Mouse (Mus musculus): Measurements from ENCODE around the gene Tmprss13. TPM values are rescaled to one million over a fixed set of nuclear protein-coding genes. Genes with fewer than 3 reads are reported as not detected.
A peak's percentile ranks its signal among the peaks of the same experiment; 100 is the strongest.

Tmprss13 gene
- polyA plus RNA-seq, 1 experiment from 2014 or later, result 0.05 TPM

GRCm38 (mm10) chr9:45374988-45375502, 56.1 kb downstream of the Tmprss13 start:
- no peaks in the 10 kb centered on the region for H3K27me3 ChIP-seq (ENCODE audit: low read depth, poor library complexity, severe bottlenecking)
- WGBS, result 94% methylated on average over 6 of the region's 6 CpGs
- H3K27ac ChIP-seq (replicated peaks), result no peak overlapping the region
- no peak overlapping the region for H3K4me3 ChIP-seq
- no peaks in the 10 kb centered on the region for H3K9me3 ChIP-seq (replicated peaks)
- peaks cover 63% of the 10 kb centered on the region for H3K36me3 ChIP-seq
- peaks cover 42% of the 10 kb centered on the region for H3K4me1 ChIP-seq
- no peak for DNase-seq (ENCODE audit: low spot score)

GRCm38 (mm10) chr9:45376427-45376826, 57.5 kb downstream of the Tmprss13 start:
- Histone ChIP-seq H3K27ac (replicated peaks) (no peak overlapping the region), H3K36me3 (peaks cover 76% of the 10 kb centered on the region), H3K4me3 (no peak overlapping the region), H3K4me1 (peaks cover 44% of the 10 kb centered on the region), H3K27me3 (ENCODE audit: low read depth, poor library complexity, severe bottlenecking) (no peaks in the 10 kb centered on the region), H3K9me3 (replicated peaks) (no peaks in the 10 kb centered on the region)
- DNase-seq (ENCODE audit: low spot score), result no peak
- 81% methylated on average over 4 of the region's 4 CpGs for WGBS

- WGBS, result 78% methylated on average over 2 of the region's 2 CpGs
- Histone ChIP-seq H3K4me1 (peaks cover 40% of the 10 kb centered on the region), H3K27ac (replicated peaks) (no peak overlapping the region), H3K27me3 (ENCODE audit: low read depth, poor library complexity, severe bottlenecking) (no peaks in the 10 kb centered on the region), H3K4me3 (no peak overlapping the region), H3K36me3 (peaks cover 76% of the 10 kb centered on the region), H3K9me3 (replicated peaks) (no peaks in the 10 kb centered on the region)
- no peak for DNase-seq (ENCODE audit: low spot score)
Observed at GRCm38 (mm10) chr9:45376883-45377282, 58.0 kb downstream of the Tmprss13 start.

- H3K27ac ChIP-seq (replicated peaks), result no peak overlapping the region
- DNase-seq (ENCODE audit: low spot score), result no peak
- no peak overlapping the region for H3K4me3 ChIP-seq
- peaks cover 21% of the 10 kb centered on the region for H3K4me1 ChIP-seq
- WGBS, result 74% methylated on average over 10 of the region's 10 CpGs
- peaks cover 65% of the 10 kb centered on the region for H3K36me3 ChIP-seq
- no peaks in the 10 kb centered on the region for H3K9me3 ChIP-seq (replicated peaks)
- H3K27me3 ChIP-seq (ENCODE audit: low read depth, poor library complexity, severe bottlenecking), result no peaks in the 10 kb centered on the region
Observed at GRCm38 (mm10) chr9:45380411-45381251, 61.7 kb downstream of the Tmprss13 start.

GRCm38 (mm10) chr9:45382336-45382735, 63.4 kb downstream of the Tmprss13 start:
- no peaks in the 10 kb centered on the region for H3K27me3 ChIP-seq (ENCODE audit: low read depth, poor library complexity, severe bottlenecking)
- H3K9me3 ChIP-seq (replicated peaks), result no peaks in the 10 kb centered on the region
- no peak for DNase-seq (ENCODE audit: low spot score)
- H3K27ac ChIP-seq (replicated peaks), result no peak overlapping the region
- 85% methylated on average over 5 of the region's 5 CpGs for WGBS
- H3K36me3 ChIP-seq, result peaks cover 48% of the 10 kb centered on the region
- H3K4me3 ChIP-seq, result no peak overlapping the region
- peaks cover 21% of the 10 kb centered on the region for H3K4me1 ChIP-seq

GRCm38 (mm10) chr9:45382834-45383233, 63.9 kb downstream of the Tmprss13 start:
- no peaks in the 10 kb centered on the region for H3K27me3 ChIP-seq (ENCODE audit: low read depth, poor library complexity, severe bottlenecking)
- no peak overlapping the region for H3K4me3 ChIP-seq
- no peak overlapping the region for H3K27ac ChIP-seq (replicated peaks)
- peaks cover 21% of the 10 kb centered on the region for H3K4me1 ChIP-seq
- WGBS, result 89% methylated on average over 5 of the region's 5 CpGs
- H3K36me3 ChIP-seq, result peaks cover 43% of the 10 kb centered on the region
- DNase-seq (ENCODE audit: low spot score), result no peak
- no peaks in the 10 kb centered on the region for H3K9me3 ChIP-seq (replicated peaks)

GRCm38 (mm10) chr9:45383883-45384282, 65.0 kb downstream of the Tmprss13 start:
- Histone ChIP-seq H3K4me1 (peaks cover 17% of the 10 kb centered on the region), H3K27me3 (ENCODE audit: low read depth, poor library complexity, severe bottlenecking) (no peaks in the 10 kb centered on the region), H3K9me3 (replicated peaks) (no peaks in the 10 kb centered on the region), H3K36me3 (peaks cover 38% of the 10 kb centered on the region), H3K4me3 (no peak overlapping the region), H3K27ac (replicated peaks) (no peak overlapping the region)
- 94% methylated on average over 6 of the region's 6 CpGs for WGBS
- no peak for DNase-seq (ENCODE audit: low spot score)

GRCm38 (mm10) chr9:45386698-45387097, 67.8 kb downstream of the Tmprss13 start:
- H3K4me1 ChIP-seq, result no peaks in the 10 kb centered on the region
- WGBS, result 89% methylated on average over 5 of the region's 5 CpGs
- no peak overlapping the region for H3K4me3 ChIP-seq
- no peaks in the 10 kb centered on the region for H3K9me3 ChIP-seq (replicated peaks)
- no peak for DNase-seq (ENCODE audit: low spot score)
- peaks cover 32% of the 10 kb centered on the region for H3K36me3 ChIP-seq
- no peaks in the 10 kb centered on the region for H3K27me3 ChIP-seq (ENCODE audit: low read depth, poor library complexity, severe bottlenecking)
- no peak overlapping the region for H3K27ac ChIP-seq (replicated peaks)

- no peak overlapping the region for H3K27ac ChIP-seq (replicated peaks)
- H3K27me3 ChIP-seq (ENCODE audit: low read depth, poor library complexity, severe bottlenecking), result no peaks in the 10 kb centered on the region
- no peaks in the 10 kb centered on the region for H3K4me1 ChIP-seq
- no peak overlapping the region for H3K4me3 ChIP-seq
- H3K9me3 ChIP-seq (replicated peaks), result no peaks in the 10 kb centered on the region
- peak; percentile 79 for DNase-seq (ENCODE audit: low spot score)
- 50% methylated on average over 12 of the region's 12 CpGs for WGBS
- peaks cover 40% of the 10 kb centered on the region for H3K36me3 ChIP-seq
Observed at GRCm38 (mm10) chr9:45388385-45388994, 69.6 kb downstream of the Tmprss13 start.

GRCm38 (mm10) chr9:45389596-45389995, 70.7 kb downstream of the Tmprss13 start:
- H3K9me3 ChIP-seq (replicated peaks), result no peaks in the 10 kb centered on the region
- DNase-seq (ENCODE audit: low spot score), result no peak
- no peaks in the 10 kb centered on the region for H3K27me3 ChIP-seq (ENCODE audit: low read depth, poor library complexity, severe bottlenecking)
- no peak overlapping the region for H3K4me3 ChIP-seq
- no peaks in the 10 kb centered on the region for H3K4me1 ChIP-seq
- H3K27ac ChIP-seq (replicated peaks), result no peak overlapping the region
- peaks cover 42% of the 10 kb centered on the region for H3K36me3 ChIP-seq
- 89% methylated on average over 8 of the region's 8 CpGs for WGBS

- no peak overlapping the region for H3K27ac ChIP-seq (replicated peaks)
- H3K4me1 ChIP-seq, result no peaks in the 10 kb centered on the region
- no peak for DNase-seq (ENCODE audit: low spot score)
- H3K27me3 ChIP-seq (ENCODE audit: low read depth, poor library complexity, severe bottlenecking), result no peaks in the 10 kb centered on the region
- H3K36me3 ChIP-seq, result peaks cover 59% of the 10 kb centered on the region
- H3K4me3 ChIP-seq, result no peak overlapping the region
- H3K9me3 ChIP-seq (replicated peaks), result no peaks in the 10 kb centered on the region
- 78% methylated on average over 7 of the region's 7 CpGs for WGBS
Observed at GRCm38 (mm10) chr9:45391299-45391698, 72.4 kb downstream of the Tmprss13 start.

- peaks cover 62% of the 10 kb centered on the region for H3K36me3 ChIP-seq
- no peak overlapping the region for H3K4me3 ChIP-seq
- whole genome bisulfite sequencing, result 92% methylated on average over 6 of the region's 6 CpGs
- no peaks in the 10 kb centered on the region for H3K4me1 ChIP-seq
- DNase-seq (ENCODE audit: low spot score), result no peak
- no peaks in the 10 kb centered on the region for H3K27me3 ChIP-seq (ENCODE audit: low read depth, poor library complexity, severe bottlenecking)
- H3K9me3 ChIP-seq (replicated peaks), result no peaks in the 10 kb centered on the region
- H3K27ac ChIP-seq (replicated peaks), result no peak overlapping the region
Observed at GRCm38 (mm10) chr9:45395218-45395617, 76.3 kb downstream of the Tmprss13 start.

- H3K36me3 ChIP-seq, result peaks cover 56% of the 10 kb centered on the region
- no peaks in the 10 kb centered on the region for H3K4me1 ChIP-seq
- WGBS, result 68% methylated on average over 3 of the region's 3 CpGs
- no peaks in the 10 kb centered on the region for H3K9me3 ChIP-seq (replicated peaks)
- no peak overlapping the region for H3K4me3 ChIP-seq
- no peak overlapping the region for H3K27ac ChIP-seq (replicated peaks)
- no peaks in the 10 kb centered on the region for H3K27me3 ChIP-seq (ENCODE audit: low read depth, poor library complexity, severe bottlenecking)
- no peak for DNase-seq (ENCODE audit: low spot score)
Observed at GRCm38 (mm10) chr9:45395796-45396195, 76.9 kb downstream of the Tmprss13 start.

Data from midbrain, embryonic 10.5 days (tissue).